Mouse (Mus musculus) lung, adult 2 months (tissue): ENCODE results near the gene Gramd1b. TPM values are rescaled to one million over a fixed set of nuclear protein-coding genes. Genes with fewer than 3 reads are reported as not detected.
A peak's percentile ranks its signal among the peaks of the same experiment; 100 is the strongest.
"Not testable (repeated sequence)": the region's sequence is repeated elsewhere in the genome, so short reads cannot be mapped to it uniquely, and the experiment has no call there.

Source experiments
- DNase-seq: peaks from one replicate; pipeline ENCODE4 v3.0.0; 2022
- H3K4me1 ChIP-seq: fragments of 200-500 bp; 2 replicates; pipeline ENCODE4 v1.6.1; 2011; ENCODE audit warnings: low read length; ENCODE audit not compliant: control insufficient read depth, insufficient read depth
- H3K4me3 ChIP-seq: fragments of 200-500 bp; replicated peaks from 2 replicates; pipeline ENCODE3; 2011; ENCODE audit warnings: low read depth, mild to moderate bottlenecking, control low read depth, low read length; ENCODE audit errors: extremely low read depth
- CTCF ChIP-seq: fragments of 200-500 bp; IDR thresholded peaks from 2 replicates; pipeline ENCODE4 v1.5.1; 2011; ENCODE audit warnings: mild to moderate bottlenecking, low read length, control low read depth; ENCODE audit not compliant: insufficient read depth
- POLR2A ChIP-seq: fragments of 200-500 bp; IDR thresholded peaks from 2 replicates; pipeline ENCODE4 v1.6.1; 2011; ENCODE audit warnings: low read depth, mild to moderate bottlenecking, control low read depth, low read length, borderline replicate concordance; ENCODE audit errors: extremely low read depth
- WGBS: fragments of 180-500 bp; shearing (Covaris S2); methylation state at CpG from one replicate; pipeline ENCODE4 v1.1.7; 2018; 5-methylcytosine and 5-hydroxymethylcytosine counted together
- polyA plus RNA-seq: library from polyadenylated mRNA; depleted of rRNA; stranded (reverse); fragments of >200 nt; gene quantifications from 2 replicates; pipeline ENCODE4 v1.2.3, GENCODE M21; 2012

Gramd1b gene
- polyA plus RNA-seq, 1 experiment, result 19.0 TPM

GRCm38 (mm10) chr9:40522156-40522555 is 9.0 kb downstream of the Gramd1b start:
- 76% methylated on average over 7 of the region's 7 CpGs for WGBS

GRCm38 (mm10) chr9:40521097-40521496 is 10.1 kb downstream of the Gramd1b start:
- Histone ChIP-seq H3K4me3 (no peak overlapping the region), H3K4me1 (no peaks in the 10 kb centered on the region)
- no peak for TF ChIP-seq POLR2A
- TF ChIP-seq CTCF, result no peak
- 80% methylated on average over 6 of the region's 6 CpGs for WGBS
- DNase-seq, result no peak

More at GRCm38 (mm10) chr9:40522156-40522555, 9.0 kb downstream of the Gramd1b start:
- TF ChIP-seq CTCF, result no peak
- TF ChIP-seq POLR2A, result no peak
- no peak overlapping the region for H3K4me3 ChIP-seq
- no peak for DNase-seq
- H3K4me1 ChIP-seq, result no peaks in the 10 kb centered on the region

- DNase-seq, result no peak
- Histone ChIP-seq H3K4me3 (no peak overlapping the region), H3K4me1 (no peaks in the 10 kb centered on the region)
- WGBS, result 70% methylated on average over 3 of the region's 3 CpGs
- TF ChIP-seq CTCF (no peak), POLR2A (no peak)
Measured at GRCm38 (mm10) chr9:40519294-40519693, 11.9 kb downstream of the Gramd1b start.

GRCm38 (mm10) chr9:40511970-40512369 is 19.2 kb downstream of the Gramd1b start:
- DNase-seq, result no peak
- Histone ChIP-seq H3K4me3 (no peak overlapping the region), H3K4me1 (no peaks in the 10 kb centered on the region)
- TF ChIP-seq POLR2A (no peak), CTCF (no peak)
- 74% methylated on average over 2 of the region's 2 CpGs for WGBS

- DNase-seq, result no peak
Measured at GRCm38 (mm10) chr9:40509479-40509878, 21.7 kb downstream of the Gramd1b start.

GRCm38 (mm10) chr9:40506576-40506975 is 24.6 kb downstream of the Gramd1b start:
- DNase-seq, result no peak
- H3K4me3 ChIP-seq, result no peak overlapping the region
- TF ChIP-seq POLR2A, result no peak
- TF ChIP-seq CTCF, result no peak
- H3K4me1 ChIP-seq, result no peaks in the 10 kb centered on the region
- 63% methylated on average over 3 of the region's 3 CpGs for WGBS

More at GRCm38 (mm10) chr9:40509479-40509878, 21.7 kb downstream of the Gramd1b start:
- TF ChIP-seq POLR2A (no peak), CTCF (no peak)
- WGBS, result 75% methylated on average over 6 of the region's 6 CpGs
- Histone ChIP-seq H3K4me1 (no peaks in the 10 kb centered on the region), H3K4me3 (no peak overlapping the region)

- DNase-seq, result no peak
- Histone ChIP-seq H3K4me3 (no peak overlapping the region), H3K4me1 (no peaks in the 10 kb centered on the region)
- TF ChIP-seq POLR2A, result no peak
- TF ChIP-seq CTCF, result no peak
- 63% methylated on average over 11 of the region's 11 CpGs for WGBS
Measured at GRCm38 (mm10) chr9:40505471-40506312, 25.5 kb downstream of the Gramd1b start.

GRCm38 (mm10) chr9:40504886-40505285 is 26.3 kb downstream of the Gramd1b start:
- Histone ChIP-seq H3K4me3 (no peak overlapping the region), H3K4me1 (no peaks in the 10 kb centered on the region)
- TF ChIP-seq POLR2A, result no peak
- 74% methylated on average over 5 of the region's 5 CpGs for whole genome bisulfite sequencing
- no peak for DNase-seq

GRCm38 (mm10) chr9:40500691-40501090 is 30.5 kb downstream of the Gramd1b start:
- TF ChIP-seq CTCF, result no peak
- no peak for TF ChIP-seq POLR2A
- Histone ChIP-seq H3K4me1 (no peaks in the 10 kb centered on the region), H3K4me3 (no peak overlapping the region)
- DNase-seq, result no peak

GRCm38 (mm10) chr9:40482351-40483084 is 48.7 kb downstream of the Gramd1b start:
- peak overlapping the region; percentile 21 for H3K4me3 ChIP-seq
- not testable (repeated sequence) for DNase-seq, H3K4me1 ChIP-seq
- 53% methylated on average over 7 of the region's 7 CpGs for WGBS
